ENCODE assay signal across 7 mouse cellular contexts in the genomic region with DNA sequence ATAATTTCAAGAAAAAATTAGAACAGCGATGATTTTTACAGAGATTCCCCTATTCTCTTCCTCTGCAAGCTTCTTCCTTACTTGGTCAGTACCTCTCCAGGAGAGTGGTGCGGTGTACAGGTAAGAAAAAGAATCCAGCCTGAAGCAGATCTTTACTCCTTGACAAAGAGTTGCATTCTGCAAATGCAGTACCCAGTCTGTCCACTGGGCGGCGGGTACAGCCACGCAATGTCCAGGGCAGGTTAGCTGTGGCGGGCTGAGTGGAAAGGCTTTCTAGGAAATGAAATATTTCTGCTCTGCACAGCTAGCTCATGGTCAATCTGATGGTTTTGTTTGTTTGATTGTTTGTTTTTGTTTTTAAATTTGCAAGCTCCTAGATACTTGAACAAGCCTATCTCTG.
DNase-seq lines count a peak whose midpoint lies in the region; ATAC-seq lines count a peak whose summit lies in the region.

No protein-coding gene starts in this region.

- no peaks in the 10 kb centered on the region for H3K27me3 ChIP-seq in forebrain, embryonic 13.5 days
- peaks cover 3% of the 10 kb centered on the region; the same call in 1 of the 2 replicates for H3K27me3 ChIP-seq in hindbrain, embryonic 12.5 days
- no peaks in the 10 kb centered on the region for H3K27me3 ChIP-seq in midbrain, embryonic 15.5 days (replicated peaks)

- H3K4me3 ChIP-seq in forebrain, embryonic 13.5 days, result no peak overlapping the region
- no peak overlapping the region for H3K4me3 ChIP-seq in hindbrain, embryonic 12.5 days
- H3K4me3 ChIP-seq in midbrain, embryonic 15.5 days, result no peak overlapping the region

- ATAC-seq in forebrain, embryonic 13.5 days, result peak; percentile 59; the same call in 1 of the 2 replicates
- 0 out of 2 replicates have a peak, but pooled peaks have one; percentile 43 for ATAC-seq in hindbrain, embryonic 12.5 days (ENCODE audit: low FRiP score)
- peak; percentile 70 for ATAC-seq in midbrain, embryonic 15.5 days (replicated peaks)

- no peak overlapping the region for H3K27ac ChIP-seq in forebrain, embryonic 13.5 days
- no peak overlapping the region for H3K27ac ChIP-seq in hindbrain, embryonic 12.5 days
- H3K27ac ChIP-seq in midbrain, embryonic 15.5 days, result no peak overlapping the region

- DNase-seq in Muller cell, postnatal 12 days (ENCODE audit: inconsistent ontology term), result peak; percentile 22
- peak; percentile 71 for DNase-seq in brain, adult 2 months (ENCODE audit: low read depth, low spot score)
- peak; percentile 76 to 89 for DNase-seq in left cerebral cortex, postnatal 14 days (ENCODE audit: low spot score in 2 of 2)
- DNase-seq in spleen, postnatal 14 days (ENCODE audit: low spot score in 2 of 2), result peak; percentile 24 to 57

- H3K9ac ChIP-seq in forebrain, embryonic 13.5 days, result no peak overlapping the region
- H3K9ac ChIP-seq in hindbrain, embryonic 12.5 days, result no peak overlapping the region
- H3K9ac ChIP-seq in midbrain, embryonic 15.5 days, result no peak overlapping the region

- no peaks in the 10 kb centered on the region for H3K4me1 ChIP-seq in forebrain, embryonic 13.5 days
- H3K4me1 ChIP-seq in hindbrain, embryonic 12.5 days, result no peaks in the 10 kb centered on the region
- no peaks in the 10 kb centered on the region for H3K4me1 ChIP-seq in midbrain, embryonic 15.5 days

- intact Hi-C loops in left cerebral cortex, postnatal 14 days (cut with DNase I), result loop anchor here (5.0 kb wide), 1 partner anchor 179 kb away; no protein-coding TSS in a partner anchor

- H3K36me3 ChIP-seq in forebrain, embryonic 13.5 days (ENCODE audit: poor library complexity, severe bottlenecking), result no peaks in the 10 kb centered on the region
- H3K36me3 ChIP-seq in hindbrain, embryonic 12.5 days, result no peaks in the 10 kb centered on the region
- H3K36me3 ChIP-seq in midbrain, embryonic 15.5 days (replicated peaks), result no peaks in the 10 kb centered on the region

- WGBS in forebrain, embryonic 13.5 days, result 21% methylated on average over 6 of the region's 6 CpGs
- 12% methylated on average over 6 of the region's 6 CpGs for WGBS in hindbrain, embryonic 12.5 days
- WGBS in midbrain, embryonic 15.5 days, result 12% methylated on average over 6 of the region's 6 CpGs

- no peaks in the 10 kb centered on the region for H3K9me3 ChIP-seq in forebrain, embryonic 13.5 days (replicated peaks)
- H3K9me3 ChIP-seq in hindbrain, embryonic 12.5 days (replicated peaks), result no peaks in the 10 kb centered on the region
- H3K9me3 ChIP-seq in midbrain, embryonic 15.5 days, result no peaks in the 10 kb centered on the region

- no peak overlapping the region for H3K4me2 ChIP-seq in forebrain, embryonic 13.5 days
- H3K4me2 ChIP-seq in hindbrain, embryonic 12.5 days (replicated peaks), result no peak overlapping the region
- no peak overlapping the region for H3K4me2 ChIP-seq in midbrain, embryonic 15.5 days

Comparison
In these comparisons a context has a peak if more than half of its experiments do, and no peak if none do; other contexts are left out.
1. DNase-seq: peak in every context shown above with its lines; median percentile 82 in left cerebral cortex, postnatal 14 days; 71 in brain, adult 2 months; 40 in spleen, postnatal 14 days; 22 in Muller cell, postnatal 12 days.